Mouse (Mus musculus) liver, embryonic 13.5 days (tissue): Measurements from ENCODE around the gene Sgms2. TPM values are rescaled to one million over a fixed set of nuclear protein-coding genes. Genes with fewer than 3 reads are reported as not detected.

Experiments
- ATAC-seq: fragments of 200-750 bp; cut with Nextera tagmentation; 2 replicates; pipeline ENCODE4 v1.8.0; 2017; ENCODE audit warnings: low read depth, mild to moderate bottlenecking, moderate number of reproducible peaks, moderate library complexity
- DNase-seq: peaks from one replicate; pipeline ENCODE4 v3.0.0; 2022
- H3K27ac ChIP-seq: fragments of 300-500 bp; sonication (generic); 2 replicates; pipeline ENCODE4 v1.5.1; 2015; ENCODE audit warnings: moderate library complexity, mild to moderate bottlenecking, inconsistent platforms
- H3K27me3 ChIP-seq: fragments of 300-500 bp; sonication (generic); 2 replicates; pipeline ENCODE4 v1.6.1; 2015; ENCODE audit warnings: mild to moderate bottlenecking, inconsistent platforms
- H3K36me3 ChIP-seq: fragments of 300-500 bp; sonication (generic); 2 replicates; pipeline ENCODE4 v1.6.1; 2015; ENCODE audit warnings: mild to moderate bottlenecking, inconsistent platforms
- H3K4me1 ChIP-seq: fragments of 300-500 bp; sonication (generic); replicated peaks from 2 replicates; pipeline ENCODE4 v1.6.1; 2015; ENCODE audit warnings: inconsistent platforms
- H3K4me2 ChIP-seq: fragments of 300-500 bp; sonication (generic); 2 replicates; pipeline ENCODE4 v1.6.1; 2015; ENCODE audit warnings: inconsistent platforms, mild to moderate bottlenecking, moderate library complexity
- H3K4me3 ChIP-seq: fragments of 300-500 bp; sonication (generic); replicated peaks from 2 replicates; pipeline ENCODE4 v1.5.1; 2015; ENCODE audit warnings: mild to moderate bottlenecking, inconsistent platforms
- H3K9ac ChIP-seq: fragments of 300-500 bp; sonication (generic); 2 replicates; pipeline ENCODE4 v1.6.1; 2015; ENCODE audit warnings: mild to moderate bottlenecking, inconsistent platforms
- H3K9me3 ChIP-seq: fragments of 300-500 bp; sonication (generic); replicated peaks from 2 replicates; pipeline ENCODE4 v1.6.1; 2016; ENCODE audit warnings: inconsistent platforms
- WGBS: fragments of 180-500 bp; shearing (Covaris S2); methylation state at CpG from one replicate; pipeline ENCODE4 v1.1.7; 2015; ENCODE audit not compliant: insufficient replicate concordance; 5-methylcytosine and 5-hydroxymethylcytosine counted together
- polyA plus RNA-seq: library from polyadenylated mRNA; unstranded; fragments of >200 nt; fragmentation: Nextera tagmentation; extraction: Ambion mirVana; gene quantifications from 2 replicates; pipeline ENCODE4 v1.2.1, GENCODE M21; 2015

Sgms2 gene
- polyA plus RNA-seq, 1 experiment from 2014 or later = 1.7 TPM

GRCm38 (mm10) chr3:131465536-131466260 is 25.5 kb downstream of the Sgms2 start:
- H3K4me3 ChIP-seq = no peak overlapping the region
- no peak overlapping the region for H3K27ac ChIP-seq
- 50% methylated on average over 3 of the region's 3 CpGs for WGBS

DNA sequence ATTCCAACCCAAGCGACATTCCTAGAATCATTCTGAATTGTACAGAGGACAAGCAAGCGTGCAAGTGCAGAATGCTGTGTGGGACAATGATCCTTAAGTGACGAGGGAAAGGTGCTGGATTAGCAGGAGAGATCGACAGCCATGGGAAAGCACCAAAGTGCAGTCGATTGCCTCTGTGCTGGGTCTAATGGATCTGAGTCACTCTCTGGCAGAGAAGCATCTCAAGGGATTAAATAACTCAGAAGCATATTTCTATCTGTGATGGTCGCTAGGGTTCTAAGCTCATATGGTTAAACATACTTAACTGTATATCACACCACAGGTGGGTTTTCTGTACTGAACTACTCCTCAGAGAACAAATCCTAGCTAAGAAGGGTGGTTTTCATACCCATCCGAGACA is 118.2 kb downstream of the Sgms2 start:
- no peaks in the 10 kb centered on the region for H3K4me1 ChIP-seq
- H3K9me3 ChIP-seq = no peaks in the 10 kb centered on the region
- no peak for ATAC-seq
- H3K4me3 ChIP-seq = no peak overlapping the region
- H3K9ac ChIP-seq = no peak overlapping the region
- no peak for DNase-seq
- 64% methylated on average over 7 of the region's 7 CpGs for whole genome bisulfite sequencing
- no peaks in the 10 kb centered on the region for H3K27me3 ChIP-seq
- no peak overlapping the region for H3K27ac ChIP-seq
- H3K4me2 ChIP-seq = no peak overlapping the region
- H3K36me3 ChIP-seq = no peaks in the 10 kb centered on the region

More at GRCm38 (mm10) chr3:131465536-131466260, 25.5 kb downstream of the Sgms2 start:
- DNase-seq = no peak
- Histone ChIP-seq H3K27me3 (no peaks in the 10 kb centered on the region), H3K9ac (no peak overlapping the region), H3K9me3 (no peaks in the 10 kb centered on the region), H3K4me1 (no peaks in the 10 kb centered on the region), H3K4me2 (no peak overlapping the region), H3K36me3 (no peaks in the 10 kb centered on the region)
- no peak for ATAC-seq

- Histone ChIP-seq H3K27me3 (no peaks in the 10 kb centered on the region), H3K27ac (no peak overlapping the region), H3K4me3 (no peak overlapping the region), H3K36me3 (no peaks in the 10 kb centered on the region), H3K9ac (no peak overlapping the region), H3K9me3 (no peaks in the 10 kb centered on the region), H3K4me2 (no peak overlapping the region), H3K4me1 (peaks cover 5% of the 10 kb centered on the region; the same call in 1 of the 2 replicates)
- ATAC-seq (no peak), DNase-seq (no peak)
- WGBS = 69% methylated on average over 8 of the region's 8 CpGs
These were observed 122.5 kb downstream of the Sgms2 start for GRCm38 (mm10) chr3:131368678-131369077.

DNA sequence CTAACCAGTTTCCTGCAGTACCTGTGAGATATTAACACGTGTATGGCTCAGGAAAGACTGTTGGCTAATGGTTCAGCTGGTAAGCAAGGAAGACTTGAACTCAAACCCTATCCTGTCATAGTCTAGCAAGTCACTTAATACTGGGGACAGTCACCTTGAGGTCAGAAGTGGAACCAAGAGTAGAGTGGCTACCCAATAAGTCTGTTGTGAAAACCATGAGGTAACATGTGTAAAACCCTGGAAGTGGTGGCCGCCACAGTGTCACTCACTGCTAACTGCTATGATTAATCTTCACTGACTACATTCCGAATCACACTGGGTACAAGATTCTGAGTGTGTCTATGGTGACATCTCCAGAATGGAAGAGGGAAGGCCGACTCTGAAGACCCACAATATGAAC is 123.8 kb downstream of the Sgms2 start:
- ATAC-seq (no peak), DNase-seq (no peak)
- no peak overlapping the region for H3K4me2 ChIP-seq
- no peak overlapping the region for H3K27ac ChIP-seq
- no peak overlapping the region for H3K4me3 ChIP-seq
- H3K9ac ChIP-seq = no peak overlapping the region
- peaks cover 8% of the 10 kb centered on the region; the same call in 1 of the 2 replicates for H3K4me1 ChIP-seq
- no peaks in the 10 kb centered on the region for H3K9me3 ChIP-seq
- H3K27me3 ChIP-seq = no peaks in the 10 kb centered on the region
- no peaks in the 10 kb centered on the region for H3K36me3 ChIP-seq
- WGBS = 59% methylated on average over 4 of the region's 4 CpGs

- H3K27me3 ChIP-seq = no peaks in the 10 kb centered on the region
- 64% methylated on average over 23 of the region's 23 CpGs for WGBS
- ATAC-seq (peak; percentile 75), DNase-seq (no peak)
- peak overlapping the region; percentile 41 for H3K27ac ChIP-seq
- H3K9me3 ChIP-seq = no peaks in the 10 kb centered on the region
- H3K4me1 ChIP-seq = peaks cover 8% of the 10 kb centered on the region; the same call in 1 of the 2 replicates
- H3K9ac ChIP-seq = no peak overlapping the region
- H3K36me3 ChIP-seq = no peaks in the 10 kb centered on the region
- H3K4me2 ChIP-seq = peak overlapping the region; percentile 32
- H3K4me3 ChIP-seq = no peak overlapping the region
These were observed 126.4 kb downstream of the Sgms2 start for GRCm38 (mm10) chr3:131364632-131365446.

GRCm38 (mm10) chr3:131364194-131364593 is 127.0 kb downstream of the Sgms2 start:
- Histone ChIP-seq H3K9me3 (no peaks in the 10 kb centered on the region), H3K4me2 (peak overlapping the region; percentile 32), H3K9ac (no peak overlapping the region), H3K36me3 (no peaks in the 10 kb centered on the region), H3K4me3 (no peak overlapping the region), H3K27ac (peak overlapping the region; percentile 37), H3K4me1 (peaks cover 8% of the 10 kb centered on the region; the same call in 1 of the 2 replicates), H3K27me3 (no peaks in the 10 kb centered on the region)
- DNase-seq (no peak), ATAC-seq (peak; percentile 22; the same call in 1 of the 2 replicates)
- 61% methylated on average over 8 of the region's 8 CpGs for WGBS

DNA sequence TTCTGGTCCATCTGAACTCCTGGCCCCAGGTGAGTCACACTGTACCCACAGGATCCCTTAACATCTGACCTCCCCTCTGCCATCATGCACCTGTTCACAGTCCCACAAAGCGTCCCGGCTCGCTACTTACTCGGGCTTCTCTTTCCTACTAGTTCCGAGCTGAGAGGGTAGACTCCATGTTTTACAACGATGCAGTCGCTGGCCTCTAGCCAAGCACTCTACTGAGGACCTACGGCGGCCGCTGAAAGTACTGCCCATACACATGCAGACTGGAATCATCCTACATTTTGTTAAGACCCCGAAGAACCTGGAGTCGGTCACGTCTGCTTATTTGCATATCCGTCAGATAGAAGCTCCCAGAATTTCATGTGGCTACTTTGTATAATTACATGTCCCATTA is 127.6 kb downstream of the Sgms2 start:
- ATAC-seq = no peak

DNA sequence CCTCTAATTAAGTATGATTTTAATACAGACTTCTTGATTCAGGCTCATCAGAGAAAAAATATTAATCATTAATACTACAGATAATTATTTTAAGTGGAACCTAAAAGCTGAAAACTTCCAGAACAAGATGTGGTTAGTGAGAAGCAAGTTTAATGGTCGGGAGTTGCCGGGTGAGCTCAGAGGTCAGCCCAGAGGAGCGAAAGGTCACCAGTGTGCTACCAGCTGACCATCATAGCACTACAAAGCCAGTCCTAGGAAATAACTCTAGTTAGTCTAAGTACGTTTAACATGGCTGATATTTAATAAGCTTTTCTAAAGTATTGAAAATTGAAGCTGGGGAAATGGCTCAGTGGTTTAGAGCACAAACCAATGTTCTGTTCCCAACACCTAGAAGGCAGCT is 129.3 kb downstream of the Sgms2 start:
- WGBS = 65% methylated on average over 4 of the region's 4 CpGs
- H3K4me1 ChIP-seq = peaks cover 7% of the 10 kb centered on the region; the same call in 1 of the 2 replicates
- no peak for DNase-seq
- H3K9me3 ChIP-seq = no peaks in the 10 kb centered on the region
- no peak overlapping the region for H3K4me2 ChIP-seq
- H3K4me3 ChIP-seq = no peak overlapping the region
- H3K27me3 ChIP-seq = no peaks in the 10 kb centered on the region
- no peak for ATAC-seq
- H3K36me3 ChIP-seq = no peaks in the 10 kb centered on the region
- no peak overlapping the region for H3K9ac ChIP-seq
- H3K27ac ChIP-seq = no peak overlapping the region

More for the DNA sequence above, 127.6 kb downstream of the Sgms2 start:
- H3K36me3 ChIP-seq = no peaks in the 10 kb centered on the region
- 76% methylated on average over 14 of the region's 14 CpGs for WGBS
- no peaks in the 10 kb centered on the region for H3K9me3 ChIP-seq
- H3K4me2 ChIP-seq = no peak overlapping the region
- no peak for DNase-seq
- H3K4me3 ChIP-seq = no peak overlapping the region
- peaks cover 8% of the 10 kb centered on the region; the same call in 1 of the 2 replicates for H3K4me1 ChIP-seq
- peak overlapping the region; percentile 37; the same call in 1 of the 2 replicates for H3K27ac ChIP-seq
- H3K9ac ChIP-seq = no peak overlapping the region
- no peaks in the 10 kb centered on the region for H3K27me3 ChIP-seq

- Histone ChIP-seq H3K4me1 (0 out of 2 replicates have a peak, but pooled peaks cover 3% of the 10 kb centered on the region), H3K27me3 (no peaks in the 10 kb centered on the region), H3K9ac (no peak overlapping the region), H3K36me3 (no peaks in the 10 kb centered on the region), H3K4me2 (no peak overlapping the region), H3K4me3 (no peak overlapping the region), H3K27ac (no peak overlapping the region), H3K9me3 (no peaks in the 10 kb centered on the region)
- 53% methylated on average over 5 of the region's 5 CpGs for WGBS
- ATAC-seq = no peak
- no peak for DNase-seq
These were observed 132.2 kb downstream of the Sgms2 start for GRCm38 (mm10) chr3:131359011-131359410.

- H3K9ac ChIP-seq = no peak overlapping the region
- DNase-seq (no peak), ATAC-seq (no peak)
- H3K4me2 ChIP-seq = no peak overlapping the region
- no peaks in the 10 kb centered on the region for H3K4me1 ChIP-seq
- no peak overlapping the region for H3K27ac ChIP-seq
- WGBS = 54% methylated on average over 5 of the region's 5 CpGs
- no peaks in the 10 kb centered on the region for H3K9me3 ChIP-seq
- no peaks in the 10 kb centered on the region for H3K27me3 ChIP-seq
- no peaks in the 10 kb centered on the region for H3K36me3 ChIP-seq
- no peak overlapping the region for H3K4me3 ChIP-seq
These were observed 133.0 kb downstream of the Sgms2 start for GRCm38 (mm10) chr3:131358205-131358604.

GRCm38 (mm10) chr3:131357643-131358042 is 133.6 kb downstream of the Sgms2 start:
- no peaks in the 10 kb centered on the region for H3K4me1 ChIP-seq
- no peaks in the 10 kb centered on the region for H3K36me3 ChIP-seq
- DNase-seq = no peak
- H3K4me2 ChIP-seq = no peak overlapping the region
- H3K27me3 ChIP-seq = no peaks in the 10 kb centered on the region
- 55% methylated on average over 3 of the region's 3 CpGs for WGBS
- no peaks in the 10 kb centered on the region for H3K9me3 ChIP-seq
- H3K4me3 ChIP-seq = no peak overlapping the region
- H3K27ac ChIP-seq = no peak overlapping the region
- H3K9ac ChIP-seq = no peak overlapping the region
- ATAC-seq = no peak
